Mouse (Mus musculus) cerebellum, postnatal 14 days (tissue): ENCODE results near the gene Ankrd34a.

Experiments used
- DNase-seq, 2 experiments: peaks; one replicate each; pipeline ENCODE4 v3.0.0; 2021; ENCODE audit warnings: mixed read lengths in 2 of 2

Gene Ankrd34a

GRCm38 (mm10) chr3:96563911-96564632 lies 32.4 kb upstream of the Ankrd34a start:
- no peak for DNase-seq

- DNase-seq, result no peak
Observed at GRCm38 (mm10) chr3:96564633-96565032, 31.8 kb upstream of the Ankrd34a start.

GRCm38 (mm10) chr3:96565105-96565504 lies 31.3 kb upstream of the Ankrd34a start:
- no peak for DNase-seq

GRCm38 (mm10) chr3:96566661-96567450 lies 29.6 kb upstream of the Ankrd34a start:
- no peak for DNase-seq

GRCm38 (mm10) chr3:96568605-96569004 lies 27.8 kb upstream of the Ankrd34a start:
- no peak for DNase-seq

- no peak for DNase-seq
Observed at GRCm38 (mm10) chr3:96569506-96569905, 26.9 kb upstream of the Ankrd34a start.

GRCm38 (mm10) chr3:96569966-96570605 lies 26.4 kb upstream of the Ankrd34a start:
- DNase-seq, result no peak

GRCm38 (mm10) chr3:96570643-96571042 lies 25.8 kb upstream of the Ankrd34a start:
- no peak for DNase-seq

GRCm38 (mm10) chr3:96571336-96571735 lies 25.1 kb upstream of the Ankrd34a start:
- DNase-seq, result no peak

- DNase-seq, result no peak
Observed at GRCm38 (mm10) chr3:96571896-96572698, 24.3 kb upstream of the Ankrd34a start.

GRCm38 (mm10) chr3:96573611-96574511 lies 22.6 kb upstream of the Ankrd34a start:
- no peak for DNase-seq

- DNase-seq, result no peak
Observed at GRCm38 (mm10) chr3:96575272-96575984, 21.0 kb upstream of the Ankrd34a start.

- DNase-seq, result peak in 1 of 2 experiments; percentile 31
Observed at GRCm38 (mm10) chr3:96576005-96576658, 20.3 kb upstream of the Ankrd34a start.

GRCm38 (mm10) chr3:96576690-96577541 lies 19.5 kb upstream of the Ankrd34a start, which contains the start of gene Gm16253:
TSS of gene Gm16253 (plus strand) at chr3:96576984.
- peak; percentile 83 to 88 for DNase-seq

GRCm38 (mm10) chr3:96577566-96577965 lies 18.9 kb upstream of the Ankrd34a start:
- no peak for DNase-seq

- DNase-seq, result no peak
Observed at GRCm38 (mm10) chr3:96578561-96579238, 17.7 kb upstream of the Ankrd34a start.

- no peak for DNase-seq
Observed at GRCm38 (mm10) chr3:96579239-96579750, 17.1 kb upstream of the Ankrd34a start.

- peak; percentile 96 for DNase-seq
Observed at GRCm38 (mm10) chr3:96579885-96580454, 16.5 kb upstream of the Ankrd34a start.
